Mouse (Mus musculus) liver, embryonic 16.5 days (tissue): Measurements from ENCODE around the gene Atp6v0e2. TPM values are rescaled to one million over a fixed set of nuclear protein-coding genes. Genes with fewer than 3 reads are reported as not detected.

Experiments
- ATAC-seq: fragments of 200-750 bp; cut with Nextera tagmentation; 2 replicates; pipeline ENCODE4 v1.8.0; 2017; ENCODE audit warnings: low read depth, mild to moderate bottlenecking, moderate number of reproducible peaks, moderate library complexity
- H3K27ac ChIP-seq: fragments of 300-500 bp; sonication (generic); 2 replicates; pipeline ENCODE4 v1.5.1; 2014; ENCODE audit warnings: mild to moderate bottlenecking, low read length
- H3K27me3 ChIP-seq: fragments of 300-500 bp; sonication (generic); 2 replicates; pipeline ENCODE4 v1.6.1; 2014; ENCODE audit warnings: low read depth, low read length, mixed read lengths; ENCODE audit not compliant: control insufficient read depth, insufficient read depth
- H3K36me3 ChIP-seq: fragments of 300-500 bp; sonication (generic); 2 replicates; pipeline ENCODE4 v1.6.1; 2014; ENCODE audit warnings: mild to moderate bottlenecking; ENCODE audit not compliant: control insufficient read depth, insufficient read depth
- H3K4me1 ChIP-seq: fragments of 300-500 bp; sonication (generic); 2 replicates; pipeline ENCODE4 v1.6.1; 2014; ENCODE audit warnings: low read depth, low read length, mixed read lengths; ENCODE audit not compliant: control insufficient read depth
- H3K4me2 ChIP-seq: fragments of 300-500 bp; sonication (generic); 2 replicates; pipeline ENCODE4 v1.6.1; 2014; ENCODE audit warnings: low read depth, low read length, mixed read lengths
- H3K4me3 ChIP-seq: fragments of 300-500 bp; sonication (generic); 2 replicates; pipeline ENCODE4 v1.5.1; 2014; ENCODE audit warnings: low read depth, mild to moderate bottlenecking, low read length
- H3K9ac ChIP-seq: fragments of 300-500 bp; sonication (generic); 2 replicates; pipeline ENCODE4 v1.6.1; 2014; ENCODE audit warnings: low read depth, low read length
- H3K9me3 ChIP-seq: fragments of 300-500 bp; sonication (generic); replicated peaks from 2 replicates; pipeline ENCODE4 v1.6.1; 2016; ENCODE audit warnings: low read length; ENCODE audit not compliant: control insufficient read depth
- WGBS: fragments of 180-500 bp; shearing (Covaris S2); extraction: QIAGEN DNeasy Blood & Tissue Kit; methylation state at CpG from one replicate; pipeline ENCODE4 v1.1.7; 2014; ENCODE audit not compliant: insufficient replicate concordance; 5-methylcytosine and 5-hydroxymethylcytosine counted together
- polyA plus RNA-seq: library from polyadenylated mRNA; unstranded; fragments of >200 nt; fragmentation: Nextera tagmentation; extraction: Ambion mirVana; gene quantifications from 2 replicates; pipeline ENCODE4 v1.2.1, GENCODE M21; 2015

Gene Atp6v0e2
- polyA plus RNA-seq, 1 experiment from 2014 or later, result 1.0 TPM

GRCm38 (mm10) chr6:48579215-48579648 lies 41.8 kb downstream of the Atp6v0e2 start:
- Histone ChIP-seq H3K36me3 (no peaks in the 10 kb centered on the region), H3K4me3 (no peak overlapping the region), H3K9me3 (no peaks in the 10 kb centered on the region), H3K4me1 (no peaks in the 10 kb centered on the region), H3K4me2 (no peak overlapping the region), H3K27me3 (no peaks in the 10 kb centered on the region), H3K27ac (no peak overlapping the region), H3K9ac (no peak overlapping the region)
- 10% methylated on average over 5 of the region's 5 CpGs for WGBS
- ATAC-seq, result no peak

- H3K27ac ChIP-seq, result no peak overlapping the region
- 38% methylated on average over 3 of the region's 3 CpGs for WGBS
- no peak overlapping the region for H3K4me2 ChIP-seq
- ATAC-seq, result no peak
- H3K36me3 ChIP-seq, result no peaks in the 10 kb centered on the region
- H3K4me1 ChIP-seq, result no peaks in the 10 kb centered on the region
- no peak overlapping the region for H3K9ac ChIP-seq
- no peak overlapping the region for H3K4me3 ChIP-seq
- no peaks in the 10 kb centered on the region for H3K27me3 ChIP-seq
- no peaks in the 10 kb centered on the region for H3K9me3 ChIP-seq
These were observed 43.8 kb downstream of the Atp6v0e2 start for GRCm38 (mm10) chr6:48581257-48581656.

GRCm38 (mm10) chr6:48582037-48582436 lies 44.6 kb downstream of the Atp6v0e2 start:
- Histone ChIP-seq H3K36me3 (no peaks in the 10 kb centered on the region), H3K27ac (no peak overlapping the region), H3K4me1 (no peaks in the 10 kb centered on the region), H3K4me3 (no peak overlapping the region), H3K9ac (no peak overlapping the region), H3K27me3 (no peaks in the 10 kb centered on the region), H3K4me2 (no peak overlapping the region), H3K9me3 (no peaks in the 10 kb centered on the region)
- WGBS, result 61% methylated on average over 3 of the region's 3 CpGs
- no peak for ATAC-seq

- H3K36me3 ChIP-seq, result no peaks in the 10 kb centered on the region
- H3K4me2 ChIP-seq, result no peak within 1 kb of the TSS
- no peak for ATAC-seq
- peaks cover 7% of the 10 kb centered on the region for H3K4me1 ChIP-seq
- H3K9me3 ChIP-seq, result no peaks in the 10 kb centered on the region
- no peak within 1 kb of the TSS for H3K4me3 ChIP-seq
- no peak within 1 kb of the TSS for H3K9ac ChIP-seq
- 12% methylated on average over 6 of the region's 6 CpGs for WGBS
- no peak within 1 kb of the TSS for H3K27ac ChIP-seq
- no peaks in the 10 kb centered on the region for H3K27me3 ChIP-seq
These were observed 51.9 kb downstream of the Atp6v0e2 start, which contains the start of gene Gm45021 for GRCm38 (mm10) chr6:48589194-48589750. Gene Gm45021, plus strand, starts transcription at chr6:48589610.

Other genes with a start within 250 kb of the Atp6v0e2 start
- 1.7 and 1.9 TPM in 2 replicates for gene Krba1, start 142.0 kb upstream of the Atp6v0e2 start, polyA plus RNA-seq
- 2.8 and 3.3 TPM in 2 replicates for gene Zfp467, start 91.8 kb upstream of the Atp6v0e2 start, polyA plus RNA-seq
- gene Sspo, start 89.4 kb upstream of the Atp6v0e2 start, polyA plus RNA-seq, result 0.01 and 0.06 TPM in 2 replicates
- gene Lrrc61, start 17.2 kb downstream of the Atp6v0e2 start, polyA plus RNA-seq, result 1.8 and 2.1 TPM in 2 replicates
- gene Rarres2, start 35.2 kb downstream of the Atp6v0e2 start, polyA plus RNA-seq, result 53.4 and 57.0 TPM in 2 replicates
- gene Gm45021, start 52.0 kb downstream of the Atp6v0e2 start, polyA plus RNA-seq, result not detected in 2 replicates
- gene Repin1, start 56.3 kb downstream of the Atp6v0e2 start, polyA plus RNA-seq, result 11.7 and 14.0 TPM in 2 replicates
- not detected in 2 replicates for gene Gm44965, start 56.3 kb downstream of the Atp6v0e2 start, polyA plus RNA-seq
- 2.2 and 2.3 TPM in 2 replicates for gene Zfp775, start 64.4 kb downstream of the Atp6v0e2 start, polyA plus RNA-seq
- 0.13 and 0.19 TPM in 2 replicates for gene AI854703, start 89.1 kb downstream of the Atp6v0e2 start, polyA plus RNA-seq
- 1.0 and 1.1 TPM in 2 replicates for gene Gimap8, start 109.6 kb downstream of the Atp6v0e2 start, polyA plus RNA-seq
- 7.2 and 9.8 TPM in 2 replicates for gene Gimap9, start 138.5 kb downstream of the Atp6v0e2 start, polyA plus RNA-seq
- 11.0 and 11.4 TPM in 2 replicates for gene Gimap4, start 146.9 kb downstream of the Atp6v0e2 start, polyA plus RNA-seq
- gene Gimap6, start 170.6 kb downstream of the Atp6v0e2 start, polyA plus RNA-seq, result 8.9 and 9.9 TPM in 2 replicates
- gene Gm28053, start 181.0 kb downstream of the Atp6v0e2 start, polyA plus RNA-seq, result 0.40 TPM in 1 of 2 replicates, not detected in the other
- 0.13 and 0.16 TPM in 2 replicates for gene Gimap7, start 181.0 kb downstream of the Atp6v0e2 start, polyA plus RNA-seq
- 5.7 and 5.9 TPM in 2 replicates for gene Gimap1, start 201.4 kb downstream of the Atp6v0e2 start, polyA plus RNA-seq
- gene Gimap5, start 208.6 kb downstream of the Atp6v0e2 start, polyA plus RNA-seq, result 2.5 and 2.8 TPM in 2 replicates
- gene Gimap3, start 233.2 kb downstream of the Atp6v0e2 start, polyA plus RNA-seq, result 0.20 and 0.37 TPM in 2 replicates